Mouse (Mus musculus) right cerebral cortex, adult 2 months (tissue): ENCODE measurements around the gene Abcg8.

Source experiments
- DNase-seq, 2 experiments: peaks; one replicate each; pipeline ENCODE4 v3.0.0; 2021 to 2022; ENCODE audit warnings: low spot score in 2 of 2

Gene Abcg8

DNA sequence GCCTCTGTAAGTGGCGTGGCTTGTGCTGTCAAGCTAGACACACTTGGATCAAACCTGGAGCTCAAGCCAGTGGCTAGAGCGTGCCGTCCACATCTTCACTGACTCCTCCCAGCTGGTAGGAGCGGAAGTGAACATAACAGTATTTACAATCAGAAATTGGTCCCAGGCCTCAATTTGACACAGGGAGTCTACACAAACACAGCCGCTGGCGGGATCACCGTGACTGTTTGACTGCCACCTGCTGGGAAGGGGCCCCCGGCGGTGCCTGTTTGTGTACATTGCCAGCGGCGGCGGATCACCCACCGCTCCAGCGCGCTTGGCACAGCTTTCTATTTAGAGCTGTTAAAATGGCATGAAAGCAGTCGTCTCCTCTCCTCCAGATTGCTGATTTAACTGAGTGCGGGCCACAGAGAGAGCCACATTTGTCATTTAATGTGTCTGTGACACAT, 33.3 kb downstream of the Abcg8 start:
- DNase-seq = peak; percentile 34 to 53

DNA sequence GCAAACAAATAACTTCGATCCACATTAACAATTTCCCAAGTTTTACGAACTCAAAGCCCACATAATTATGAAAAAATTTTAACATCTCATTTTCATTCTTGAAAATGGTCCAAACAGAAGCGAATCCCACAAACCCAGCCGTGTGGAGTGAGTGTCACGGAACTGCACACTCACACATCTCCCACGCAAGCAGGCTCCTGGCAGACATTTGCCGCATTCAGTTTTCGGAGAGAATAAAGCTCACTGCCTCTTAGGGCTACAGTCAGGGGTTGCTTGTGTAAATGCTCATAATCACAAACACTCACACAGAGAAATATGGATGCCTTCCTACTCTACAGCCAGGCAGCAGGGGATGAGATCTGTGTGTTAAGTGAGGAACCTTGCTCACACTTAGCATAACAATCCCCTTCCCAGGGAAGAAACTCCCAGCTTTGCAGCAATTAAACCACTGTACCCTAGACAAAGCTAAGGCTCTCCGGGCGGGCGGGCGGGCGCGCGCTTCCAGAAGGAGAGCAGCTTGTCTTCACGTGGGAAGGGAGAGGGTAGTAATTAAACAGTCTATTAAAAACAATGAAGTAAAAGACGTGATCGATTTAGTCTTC, 37.6 kb downstream of the Abcg8 start:
- DNase-seq = peak; percentile 63 to 66

DNA sequence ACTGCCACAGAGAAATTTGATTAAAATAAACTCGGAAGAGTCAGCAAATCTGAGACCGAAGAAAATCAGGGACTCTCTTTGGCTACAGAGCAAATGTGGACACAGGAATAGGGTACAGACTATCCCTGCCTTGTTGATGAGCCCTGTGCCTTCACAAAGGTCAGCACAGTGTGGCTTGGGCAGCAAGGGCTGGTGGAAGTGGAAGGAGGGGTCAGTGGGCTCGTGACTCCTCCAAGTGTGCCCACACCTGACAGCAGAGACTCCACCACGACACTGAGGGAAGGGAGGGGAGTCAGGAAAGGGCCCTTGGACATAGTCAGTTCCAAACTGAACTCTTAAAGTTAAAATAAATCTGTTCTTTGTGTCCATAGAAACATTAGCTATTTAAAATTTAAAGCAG, 38.8 kb downstream of the Abcg8 start:
- DNase-seq = no peak

DNA sequence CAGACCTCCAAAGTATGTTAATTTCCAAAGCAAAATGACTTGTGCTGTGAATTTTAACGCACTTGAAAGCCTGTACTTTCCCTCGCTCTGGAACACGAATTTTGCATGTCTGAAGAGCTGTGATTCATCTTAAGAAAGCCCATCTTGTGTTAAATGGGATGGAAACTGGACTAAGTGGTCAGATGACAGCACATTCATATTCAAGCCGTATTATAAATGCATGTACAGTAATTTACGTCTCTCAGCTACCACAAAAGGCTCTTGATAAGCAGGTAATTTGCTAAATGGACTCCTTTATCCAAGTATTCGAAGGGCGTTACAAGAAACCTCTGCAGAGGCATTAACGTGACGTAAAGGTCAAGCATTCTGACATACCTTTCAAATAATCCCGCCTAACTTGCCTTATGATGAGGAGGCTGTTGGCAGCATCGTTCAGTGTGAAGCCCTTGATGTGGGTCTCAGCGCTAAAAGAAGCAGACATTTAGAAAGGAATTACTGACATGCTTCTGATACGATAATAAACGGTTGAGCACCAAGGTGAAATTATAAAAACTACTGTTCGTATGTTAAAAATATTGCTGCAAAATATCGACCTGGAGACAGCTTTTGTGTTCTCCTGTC, 40.3 kb downstream of the Abcg8 start:
- DNase-seq = no peak

DNA sequence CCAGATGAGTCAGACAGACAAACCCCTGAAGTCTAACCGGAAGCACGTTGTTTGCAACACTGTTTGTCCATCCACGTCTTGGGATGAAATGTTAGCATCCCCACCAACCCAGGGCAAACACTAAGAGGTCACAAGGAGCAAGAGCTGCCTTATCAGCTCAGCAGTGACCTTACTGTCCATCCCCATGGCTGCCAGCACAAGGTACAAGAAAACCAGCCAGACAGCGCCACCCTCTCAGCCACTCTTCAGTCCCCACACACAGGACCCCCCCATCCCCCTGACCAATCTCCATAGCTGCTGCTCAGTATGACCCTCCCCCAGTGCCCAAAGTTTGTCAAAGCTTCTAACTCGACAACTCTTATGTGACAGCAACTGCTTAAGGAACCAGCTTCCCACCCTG, 41.3 kb downstream of the Abcg8 start:
- DNase-seq = no peak

DNA sequence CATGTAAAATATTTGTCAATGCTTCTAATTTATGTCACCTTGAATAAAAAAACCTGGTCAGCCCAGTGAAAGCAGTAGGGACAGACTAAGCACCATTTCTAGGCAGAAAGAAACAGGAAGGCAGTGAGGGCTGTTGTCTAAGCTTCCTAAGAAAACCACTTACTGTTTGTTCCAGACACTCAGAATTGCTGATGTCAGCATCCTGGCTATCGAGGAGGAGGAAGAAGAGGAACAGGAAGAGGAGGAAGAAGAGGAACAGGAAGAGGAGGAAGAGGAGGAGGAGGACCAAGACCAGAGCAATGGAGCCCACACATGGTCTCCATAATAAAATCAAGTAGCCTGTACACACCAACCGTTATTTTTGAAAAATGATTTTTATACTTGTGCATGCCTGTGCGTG, 43.0 kb downstream of the Abcg8 start:
- DNase-seq = no peak

DNA sequence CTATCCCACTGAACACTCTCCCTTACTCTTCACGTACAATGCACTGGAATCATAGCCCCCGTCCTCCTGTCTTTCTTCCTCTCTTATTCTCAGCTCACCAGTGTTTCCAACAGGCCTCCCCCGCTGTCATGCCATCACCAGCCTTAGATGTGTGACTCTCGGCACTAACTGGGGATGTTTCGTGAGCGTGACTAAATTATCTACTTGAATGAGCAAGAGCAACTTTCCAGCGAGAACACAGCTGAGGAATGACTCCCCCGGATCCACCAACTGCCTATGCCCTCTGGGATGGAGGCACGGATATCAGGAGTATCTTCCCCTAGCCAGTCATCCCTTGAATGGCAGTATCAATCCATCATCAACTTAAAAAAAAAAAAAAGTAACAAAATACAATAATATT, 47.9 kb downstream of the Abcg8 start:
- peak in 1 of 2 experiments; percentile 27 for DNase-seq

DNA sequence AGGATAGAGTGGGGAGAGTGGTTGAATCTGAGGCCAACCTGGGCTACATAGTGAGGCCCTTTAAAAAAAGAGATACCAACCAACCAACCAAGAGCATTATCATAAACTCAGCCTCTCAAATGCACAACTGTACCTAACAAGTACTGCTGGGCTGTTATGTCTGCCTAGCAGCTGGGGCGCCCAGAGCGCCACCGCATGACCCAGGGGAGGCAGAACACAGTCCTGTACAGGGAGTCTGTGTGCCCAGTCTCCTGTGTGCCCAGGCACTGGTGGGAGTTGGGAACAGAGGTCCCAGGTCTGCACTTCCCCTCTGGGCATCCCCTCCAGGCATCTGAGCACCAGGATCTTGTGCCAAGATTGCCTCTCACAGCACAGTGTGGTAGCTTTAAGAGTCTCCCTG, 49.1 kb downstream of the Abcg8 start:
- DNase-seq = no peak

DNA sequence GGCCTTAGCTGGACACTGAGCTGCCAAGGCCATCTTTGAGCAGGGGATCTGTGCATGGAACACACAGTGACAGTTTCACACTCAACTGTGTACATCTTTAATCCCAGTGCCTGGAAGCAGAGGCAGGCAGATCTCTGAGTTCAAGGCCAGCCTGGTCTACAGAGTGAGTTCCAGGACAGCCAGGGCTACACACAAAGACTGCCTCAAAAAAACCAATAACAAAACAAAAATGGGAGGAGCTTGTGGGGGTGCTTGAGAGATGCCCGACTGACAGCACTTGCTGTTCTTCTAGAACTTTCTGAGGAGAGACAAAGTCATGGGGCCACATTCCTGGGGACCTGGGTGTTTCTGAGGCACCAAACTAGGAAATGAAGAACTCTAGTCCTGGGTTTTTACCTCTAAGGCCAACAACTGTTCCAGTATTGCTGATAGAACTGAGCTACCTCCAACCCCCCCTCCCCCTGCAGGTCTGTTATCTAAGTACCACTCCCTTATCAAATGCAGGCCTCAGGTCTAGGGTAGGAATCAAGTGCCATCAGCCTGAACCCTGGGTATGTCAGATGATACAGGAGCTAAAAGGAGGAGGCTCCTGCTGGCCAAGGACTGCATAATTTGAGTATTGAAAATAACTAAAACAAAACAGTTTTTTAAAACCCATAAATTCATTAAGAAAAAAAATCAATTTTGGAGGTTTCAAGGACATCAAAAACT, 52.3 kb downstream of the Abcg8 start:
- DNase-seq = no peak

DNA sequence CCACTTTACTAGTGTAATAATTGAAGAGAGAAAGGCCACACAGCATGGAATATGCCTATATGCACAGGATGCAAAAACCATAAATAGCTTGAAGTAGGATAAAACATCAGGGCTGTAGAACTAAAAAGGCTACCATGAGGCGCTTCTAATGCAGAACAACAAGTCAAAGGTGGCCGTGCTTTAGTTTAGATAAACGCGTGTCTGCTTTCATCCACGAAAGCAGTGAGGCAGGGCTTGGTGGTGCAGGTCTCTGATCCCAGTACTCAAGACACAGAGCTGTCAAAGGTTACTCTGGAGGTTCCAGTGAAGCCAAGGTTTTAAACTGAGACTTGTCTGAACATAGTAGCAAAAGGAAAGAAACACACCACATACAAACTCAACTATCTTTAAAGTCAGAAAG, 53.0 kb downstream of the Abcg8 start:
- no peak for DNase-seq

DNA sequence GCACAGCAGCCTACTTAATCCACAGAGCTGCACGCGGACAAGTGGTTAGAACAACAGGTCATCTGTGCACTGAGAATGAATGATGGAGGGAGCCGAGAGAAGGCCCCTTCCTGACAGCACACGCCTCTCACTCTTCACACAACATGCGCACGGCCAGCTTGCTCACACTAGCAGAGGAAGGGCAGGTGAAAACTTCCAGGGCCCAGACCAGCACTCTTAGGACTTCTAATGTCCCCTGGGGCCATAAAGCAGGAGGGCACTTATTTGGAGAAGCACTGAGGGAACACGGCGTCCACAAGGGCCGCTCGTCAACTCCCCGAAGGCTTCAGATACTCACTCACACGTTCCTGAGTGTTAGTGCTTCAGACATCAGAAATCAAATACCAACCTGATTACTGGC, 55.3 kb downstream of the Abcg8 start:
- no peak for DNase-seq

DNA sequence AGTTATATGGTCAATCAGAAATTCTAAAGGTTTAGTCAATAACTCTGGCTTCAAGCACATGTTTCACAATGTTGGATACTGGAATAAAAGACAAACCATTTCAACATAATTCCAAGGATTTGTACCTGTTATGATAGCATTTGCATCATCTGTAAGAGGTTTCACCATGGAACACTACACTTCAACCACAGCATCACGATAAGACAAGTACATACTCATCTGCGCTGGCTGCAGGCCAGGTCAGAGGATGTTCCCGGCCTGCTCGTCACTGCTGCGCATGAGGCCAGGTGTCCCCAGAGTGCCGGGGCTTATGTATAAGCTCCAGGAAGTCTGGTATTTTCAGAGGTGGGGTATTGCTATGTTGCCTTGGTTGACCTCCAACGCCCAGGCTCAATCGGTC, 56.5 kb downstream of the Abcg8 start:
- no peak for DNase-seq

DNA sequence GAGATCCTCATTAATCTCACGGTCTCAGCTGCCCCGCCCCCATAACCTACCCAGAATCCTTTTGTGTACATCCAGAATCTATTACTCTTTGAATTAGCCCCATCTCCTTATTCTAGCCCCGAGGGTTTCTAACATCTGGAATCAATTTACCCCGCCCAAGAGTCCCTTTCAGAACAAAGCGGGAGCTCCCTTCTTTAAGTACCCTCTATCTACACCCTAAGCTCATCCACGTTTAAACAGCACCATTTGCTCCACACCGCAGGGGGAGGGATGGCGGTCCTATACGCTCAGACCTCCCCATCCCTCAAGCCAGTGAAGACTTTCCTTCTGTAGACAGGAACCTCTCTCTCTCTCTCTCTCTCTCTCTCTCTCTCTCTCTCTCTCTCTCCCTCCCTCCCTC, 60.6 kb downstream of the Abcg8 start:
- DNase-seq = no peak

DNA sequence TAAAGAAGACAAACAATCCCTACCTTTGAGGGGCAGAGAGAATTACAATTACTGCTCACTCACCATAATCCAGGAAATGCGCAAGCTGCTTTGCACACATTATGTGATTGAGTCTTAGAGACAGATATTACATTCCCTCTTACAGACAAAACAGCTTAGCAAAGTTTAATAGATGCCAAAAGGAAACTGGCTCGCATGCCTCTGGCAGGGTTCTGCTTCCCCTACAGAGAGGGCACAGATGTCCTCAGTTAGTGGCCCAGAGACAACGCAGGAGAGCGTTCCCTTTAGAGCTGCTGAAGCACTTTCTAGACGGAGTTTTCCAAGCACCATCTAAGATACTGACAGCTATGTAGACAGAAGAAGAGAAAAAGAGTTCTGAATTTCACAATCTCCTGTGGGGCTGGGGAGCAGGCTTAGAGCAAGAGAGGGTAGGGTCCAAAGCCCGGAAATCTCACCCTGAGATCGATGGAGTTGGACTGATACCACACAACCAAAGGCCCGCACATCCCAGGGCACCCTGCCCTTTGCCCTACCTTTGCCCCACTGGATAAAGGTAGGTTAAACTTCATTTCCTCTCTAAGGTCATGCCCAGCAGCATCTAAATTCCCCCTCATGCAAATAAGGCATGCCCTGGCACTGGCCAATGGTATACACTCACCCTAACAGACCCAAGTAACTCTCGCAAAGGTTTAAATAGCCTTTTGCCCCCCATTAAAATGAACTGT, 62.1 kb downstream of the Abcg8 start:
- DNase-seq = no peak

DNA sequence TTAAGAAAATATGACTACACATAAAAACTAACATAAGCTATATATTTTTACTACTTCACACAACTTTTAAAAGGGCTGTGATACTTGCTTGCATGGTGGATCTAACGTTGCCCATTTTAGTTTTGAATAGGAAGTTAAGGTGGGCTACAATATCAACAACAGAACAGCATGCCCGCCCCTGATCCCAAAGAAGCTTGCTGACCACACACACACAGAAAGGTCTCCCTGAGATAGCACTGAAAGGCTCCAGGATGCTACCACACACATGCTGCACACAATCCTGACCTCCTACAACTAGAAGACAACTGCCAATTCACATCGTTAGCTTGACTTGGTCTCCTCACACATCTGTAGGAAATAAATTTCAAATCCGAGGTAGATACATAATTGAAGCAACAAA, 68.2 kb downstream of the Abcg8 start:
- no peak for DNase-seq

DNA sequence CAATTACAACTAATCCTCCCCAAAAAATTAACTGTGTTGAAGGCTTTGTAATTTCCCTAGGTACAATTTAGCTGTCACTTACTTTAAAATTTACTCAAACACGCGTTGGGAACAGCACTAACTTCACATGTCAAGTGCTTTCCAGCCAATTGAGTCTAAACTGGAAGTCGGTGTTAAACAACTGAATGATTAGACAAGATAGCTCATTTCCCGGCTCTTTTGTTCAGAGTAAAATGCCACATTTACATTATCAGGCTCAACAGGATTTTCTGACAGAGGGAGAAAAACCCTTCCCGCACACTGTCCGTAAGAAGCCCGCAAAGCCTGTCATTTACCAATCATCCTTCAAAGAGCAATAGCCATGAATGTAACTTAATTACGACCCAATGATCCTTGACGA, 68.9 kb downstream of the Abcg8 start:
- DNase-seq = no peak

DNA sequence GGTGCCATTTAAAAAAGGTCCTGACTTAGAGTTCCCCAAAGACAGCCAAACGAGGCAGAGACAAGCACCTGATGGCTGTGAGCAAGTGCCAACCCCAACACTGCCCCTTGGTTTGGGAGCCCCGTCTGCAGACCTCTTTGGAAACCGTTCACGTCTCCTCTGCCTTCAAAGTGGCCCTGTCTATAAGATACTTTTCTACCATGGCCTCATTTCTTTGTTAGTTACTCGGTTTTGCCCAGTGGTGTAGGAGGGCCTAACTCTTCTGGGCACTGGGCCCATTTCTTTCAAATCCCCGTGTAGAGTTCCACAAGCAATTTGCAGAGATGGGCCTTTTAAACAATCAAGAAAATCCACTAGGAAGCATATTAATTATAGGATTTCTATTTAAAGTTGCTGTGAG, 71.1 kb downstream of the Abcg8 start:
- DNase-seq = peak; percentile 26 to 50

DNA sequence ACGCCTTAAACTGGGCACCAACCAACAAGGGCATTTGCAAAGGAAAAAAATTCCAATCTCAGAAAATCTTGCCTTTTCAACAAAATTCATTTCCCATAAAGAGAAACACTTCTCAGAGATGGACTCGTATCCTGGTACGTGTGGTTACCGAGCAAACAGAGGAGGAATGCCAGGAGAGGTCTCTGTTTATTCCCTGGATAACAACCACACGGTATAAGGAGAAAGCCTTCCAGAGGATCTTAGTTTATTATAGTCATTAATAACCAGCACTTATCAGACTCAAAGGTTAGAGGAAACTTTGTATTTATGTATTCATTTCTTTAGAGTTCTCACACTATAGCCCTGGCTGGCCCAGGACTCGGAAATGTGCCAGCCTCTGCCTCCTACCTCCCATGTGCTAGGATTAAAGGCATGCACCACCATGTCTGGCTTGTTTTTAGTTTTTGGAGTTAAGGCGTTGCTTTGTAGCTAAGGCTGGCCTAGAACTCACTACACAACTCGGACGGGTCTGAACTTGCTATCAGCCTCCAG, 72.1 kb downstream of the Abcg8 start:
- DNase-seq = no peak

DNA sequence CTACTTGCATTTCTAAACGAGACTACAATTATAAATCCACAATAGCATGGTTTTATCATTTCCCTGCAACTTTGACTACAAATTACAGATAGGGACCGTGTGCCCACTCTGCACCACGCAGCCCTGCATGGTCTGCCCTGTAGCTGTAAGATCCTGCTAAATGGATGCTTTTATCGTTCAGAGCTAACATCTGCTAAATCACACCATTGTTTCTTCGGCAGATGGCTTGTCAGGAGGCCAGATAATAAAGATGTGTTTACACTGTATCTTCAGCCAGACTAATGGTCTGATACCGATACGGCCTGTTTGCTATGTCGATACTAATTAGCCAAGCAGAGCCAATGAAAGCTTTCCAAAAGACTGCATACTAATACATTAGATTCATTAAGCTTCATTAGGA, 73.2 kb downstream of the Abcg8 start:
- peak in 1 of 2 experiments; percentile 16 for DNase-seq
